Mouse (Mus musculus): ENCODE data around the gene Ggn. TPM values are rescaled to one million over a fixed set of nuclear protein-coding genes. Genes with fewer than 3 reads are reported as not detected.
"Not testable (repeated sequence)": the region's sequence is repeated elsewhere in the genome, so short reads cannot be mapped to it uniquely, and the experiment has no call there.

The Ggn gene
- polyA plus RNA-seq (2016; fragmentation: Nextera tagmentation; extraction: Ambion mirVana) = 1.2 and 1.3 TPM in 2 replicates

DNA sequence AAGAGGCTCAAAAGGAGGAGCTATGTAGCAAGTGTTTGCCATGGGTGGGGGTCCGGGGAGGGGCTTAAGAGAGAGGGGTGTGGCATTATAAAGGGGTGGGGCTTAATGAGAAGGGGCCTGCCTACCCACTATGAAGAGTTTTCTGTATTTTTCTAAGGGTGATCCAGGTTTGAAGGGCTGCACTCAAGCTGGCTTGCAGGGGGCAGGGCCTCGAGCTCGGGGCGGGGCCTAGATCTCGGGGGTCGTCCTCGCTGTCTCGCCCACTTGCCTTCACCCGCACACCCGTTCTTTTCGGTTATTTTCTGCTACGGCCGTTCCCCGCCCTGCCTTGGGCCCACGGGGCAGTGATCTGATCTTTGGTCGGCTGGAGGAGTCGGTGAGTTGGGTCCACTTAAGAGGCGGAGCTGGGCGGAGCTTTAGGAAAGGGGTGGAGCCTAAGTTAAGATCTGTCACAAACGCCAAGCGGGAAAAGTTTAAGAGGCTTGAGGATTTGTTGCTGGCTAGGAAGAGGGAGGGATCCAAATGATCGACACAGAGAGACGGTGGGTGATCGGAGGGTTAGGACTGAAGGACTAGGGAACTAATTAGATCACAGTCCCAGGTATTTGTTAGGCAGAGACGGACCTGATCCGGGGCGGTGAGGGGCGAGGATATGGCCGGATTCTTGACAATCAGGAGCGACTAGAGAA lies at the start of gene Ggn, which contains the start of gene Spred3:
Gene Ggn (plus strand): TSS at position 145 of the 689 bp plus-strand sequence.
Gene Spred3 (minus strand): TSS at position 346 of the 689 bp plus-strand sequence.
- peak within 1 kb of the TSS; percentile 82 for H3K4me3 ChIP-seq
- peak within 1 kb of the TSS; percentile 91 for H3K27ac ChIP-seq (replicated peaks)
- H3K4me1 ChIP-seq = peaks cover 64% of the 10 kb centered on the region
- H3K9me3 ChIP-seq (replicated peaks) = no peaks in the 10 kb centered on the region
- peaks cover 62% of the 10 kb centered on the region for H3K27me3 ChIP-seq (ENCODE audit: low read depth, poor library complexity, severe bottlenecking)
- DNase-seq (ENCODE audit: low spot score) = peak; percentile 73
- H3K36me3 ChIP-seq = peaks cover 38% of the 10 kb centered on the region
- 1% methylated on average over 30 of the region's 30 CpGs for WGBS

GRCm38 (mm10) chr7:29122821-29123220 lies 47.2 kb upstream of the Ggn start:
- peaks cover 27% of the 10 kb centered on the region for H3K4me1 ChIP-seq
- H3K9me3 ChIP-seq (replicated peaks) = no peaks in the 10 kb centered on the region
- DNase-seq (ENCODE audit: low spot score) = no peak
- H3K27ac ChIP-seq (replicated peaks) = no peak overlapping the region
- H3K36me3 ChIP-seq = no peaks in the 10 kb centered on the region
- no peak overlapping the region for H3K4me3 ChIP-seq
- 89% methylated on average over 9 of the region's 9 CpGs for WGBS
- peaks cover 30% of the 10 kb centered on the region for H3K27me3 ChIP-seq (ENCODE audit: low read depth, poor library complexity, severe bottlenecking)

DNA sequence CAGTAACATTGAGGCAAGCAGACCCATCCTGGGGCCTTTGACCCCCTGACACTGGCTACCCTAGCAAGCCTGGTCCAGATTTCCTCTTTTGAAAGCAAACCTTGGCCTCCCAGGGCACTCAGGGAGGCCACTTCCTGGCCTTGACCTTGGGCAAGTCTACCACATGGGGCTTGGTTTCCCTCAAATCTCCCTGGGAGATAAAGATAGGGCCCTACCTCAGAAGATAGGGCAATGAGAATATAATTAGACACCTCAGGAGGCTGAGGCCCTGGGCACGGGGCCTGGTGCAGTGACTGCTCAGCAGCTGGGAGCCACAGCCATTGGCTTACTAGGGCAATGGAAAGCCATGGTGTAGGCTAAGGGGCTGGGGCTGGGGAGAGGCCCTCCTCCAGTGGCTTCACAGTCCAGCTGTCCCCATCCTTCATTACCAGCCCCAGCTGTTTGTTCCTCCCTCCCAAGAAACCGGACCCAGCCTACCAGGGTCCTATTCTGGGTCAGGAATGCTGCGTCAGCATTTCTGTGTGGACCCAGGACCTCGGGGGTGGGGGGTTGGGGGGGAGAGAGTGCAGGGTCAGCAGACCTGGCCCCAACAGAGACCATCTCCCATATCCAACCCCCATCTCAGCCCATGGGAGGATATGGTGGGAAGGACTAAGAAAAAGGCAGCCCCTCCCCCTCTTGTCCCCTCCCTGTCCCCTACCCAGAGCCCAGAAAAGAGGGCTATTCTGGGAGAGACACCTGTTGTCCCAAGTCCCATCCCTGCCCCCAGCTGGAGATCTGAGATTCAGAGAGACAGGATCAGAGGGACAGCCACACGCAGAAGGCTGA lies 46.3 kb upstream of the Ggn start:
- no peaks in the 10 kb centered on the region for H3K9me3 ChIP-seq (replicated peaks)
- peaks cover 19% of the 10 kb centered on the region for H3K4me1 ChIP-seq
- no peak overlapping the region for H3K27ac ChIP-seq (replicated peaks)
- H3K36me3 ChIP-seq = no peaks in the 10 kb centered on the region
- H3K4me3 ChIP-seq = peak overlapping the region; percentile 60; the same call in 1 of the 2 replicates
- DNase-seq (ENCODE audit: low spot score) = no peak
- H3K27me3 ChIP-seq (ENCODE audit: low read depth, poor library complexity, severe bottlenecking) = peaks cover 28% of the 10 kb centered on the region
- WGBS = 52% methylated on average over 5 of the region's 5 CpGs

DNA sequence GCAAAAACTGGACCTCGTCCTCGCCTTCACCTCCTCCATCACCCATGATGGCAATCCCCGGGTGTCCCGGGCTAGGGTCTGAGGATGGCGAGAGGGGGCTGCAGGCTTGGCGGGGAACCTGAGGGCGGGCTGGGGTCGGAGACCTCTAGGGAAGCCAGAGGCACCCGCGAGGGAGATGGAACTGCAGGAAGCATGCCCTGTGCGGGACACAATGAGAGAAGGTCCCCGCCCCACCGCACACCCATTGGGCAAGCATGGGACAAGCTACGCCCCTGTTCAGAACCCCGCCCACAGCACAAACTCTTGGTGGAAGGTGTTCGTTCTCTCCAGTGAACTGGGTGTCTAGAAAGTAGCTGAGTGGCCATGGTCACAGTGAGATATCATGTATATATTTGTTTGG lies 45.0 kb upstream of the Ggn start, which contains the start of gene Ryr1:
Gene Ryr1 (minus strand): TSS at position 210 of the 400 bp plus-strand sequence.
- Histone ChIP-seq H3K4me1 (peaks cover 19% of the 10 kb centered on the region), H3K36me3 (no peaks in the 10 kb centered on the region), H3K4me3 (peak within 1 kb of the TSS; percentile 60), H3K27ac (replicated peaks) (peak within 1 kb of the TSS; percentile 70; the same call in 1 of the 2 replicates), H3K9me3 (replicated peaks) (no peaks in the 10 kb centered on the region), H3K27me3 (ENCODE audit: low read depth, poor library complexity, severe bottlenecking) (peaks cover 23% of the 10 kb centered on the region)
- peak; percentile 71 for DNase-seq (ENCODE audit: low spot score)
- WGBS = 0% methylated on average over 16 of the region's 16 CpGs

DNA sequence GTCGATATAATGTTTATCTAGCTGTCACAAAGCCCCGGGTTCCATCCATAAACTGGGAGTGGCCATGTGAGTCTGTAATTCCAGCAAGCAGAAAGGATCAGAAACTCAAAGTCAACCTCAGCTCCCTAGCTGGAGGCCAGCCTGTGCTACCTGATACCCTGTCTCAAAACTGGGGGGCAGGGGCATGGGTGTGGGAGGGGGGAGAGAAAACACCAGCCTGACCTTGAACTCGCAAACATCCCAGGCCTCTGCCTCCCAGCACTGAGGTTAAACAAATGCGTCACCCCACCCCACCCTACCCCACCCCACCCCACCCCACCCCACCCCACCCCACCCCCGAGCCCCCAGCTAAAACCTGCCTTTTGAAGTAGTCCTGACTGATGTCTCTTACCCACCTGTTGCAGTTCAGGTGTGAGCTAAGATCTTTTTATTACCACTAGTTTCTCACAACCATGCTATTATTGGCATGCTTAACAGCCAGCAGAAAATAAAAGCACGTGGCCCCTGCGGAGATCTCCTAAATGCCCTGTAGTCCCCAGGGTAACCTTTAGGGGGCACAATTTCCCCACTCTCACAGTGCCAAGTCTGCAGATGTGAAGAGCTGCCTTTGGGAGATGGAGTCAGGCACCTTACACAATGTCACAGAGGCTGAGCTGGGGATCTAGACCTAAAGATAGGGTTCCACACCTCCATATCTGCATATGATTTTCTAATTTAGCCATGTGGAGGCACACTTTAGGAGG lies 43.7 kb upstream of the Ggn start:
- H3K4me3 ChIP-seq = no peak overlapping the region
- H3K36me3 ChIP-seq = no peaks in the 10 kb centered on the region
- H3K27ac ChIP-seq (replicated peaks) = no peak overlapping the region
- H3K4me1 ChIP-seq = peaks cover 19% of the 10 kb centered on the region
- peak; percentile 56 for DNase-seq (ENCODE audit: low spot score)
- 35% methylated on average over 7 of the region's 7 CpGs for WGBS
- H3K27me3 ChIP-seq (ENCODE audit: low read depth, poor library complexity, severe bottlenecking) = peaks cover 23% of the 10 kb centered on the region
- no peaks in the 10 kb centered on the region for H3K9me3 ChIP-seq (replicated peaks)

DNA sequence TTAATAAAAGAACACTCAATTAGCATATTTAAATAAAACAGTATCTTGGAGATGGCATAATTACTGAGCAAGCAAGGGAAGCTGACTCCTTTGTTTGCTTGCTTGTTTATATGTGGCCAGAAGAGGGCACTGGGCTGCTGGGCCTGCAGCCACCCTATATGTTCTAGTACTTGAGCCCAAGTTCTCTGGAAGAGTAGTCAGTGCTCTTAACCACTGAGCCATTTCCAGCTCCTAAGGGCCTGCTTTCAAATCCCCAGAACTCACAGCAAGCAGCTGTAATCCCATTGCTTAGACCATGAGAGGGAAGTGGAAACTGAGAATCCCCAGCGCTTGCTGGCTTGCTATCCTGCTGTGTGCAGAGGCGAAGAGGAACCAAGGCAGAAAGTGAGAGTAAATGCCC lies 41.3 kb upstream of the Ggn start:
- H3K27me3 ChIP-seq (ENCODE audit: low read depth, poor library complexity, severe bottlenecking) = peaks cover 21% of the 10 kb centered on the region
- no peaks in the 10 kb centered on the region for H3K9me3 ChIP-seq (replicated peaks)
- no peaks in the 10 kb centered on the region for H3K36me3 ChIP-seq
- WGBS = 35% methylated on average over 2 of the region's 2 CpGs
- peaks cover 17% of the 10 kb centered on the region for H3K4me1 ChIP-seq
- no peak for DNase-seq (ENCODE audit: low spot score)
- H3K27ac ChIP-seq (replicated peaks) = no peak overlapping the region
- no peak overlapping the region for H3K4me3 ChIP-seq

DNA sequence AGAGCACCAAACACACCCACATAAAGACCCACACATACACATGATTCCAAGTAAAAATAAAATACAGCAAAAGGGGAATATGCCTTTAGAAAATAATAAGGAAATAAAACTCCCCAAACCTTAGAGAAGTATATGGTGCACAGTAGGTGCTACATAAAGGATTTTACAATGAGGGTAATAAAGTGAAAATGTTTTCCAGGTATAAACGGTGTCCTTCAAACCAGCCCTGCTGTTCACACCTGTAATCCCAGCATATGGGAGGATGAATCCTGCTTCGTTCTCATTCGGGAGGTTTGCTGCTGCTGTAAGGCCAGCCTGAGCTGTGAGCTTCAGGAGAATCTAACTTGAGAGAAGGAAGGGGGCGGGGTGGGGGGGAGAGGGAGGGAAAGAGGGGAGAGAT lies 35.8 kb upstream of the Ggn start:
- H3K36me3 ChIP-seq = no peaks in the 10 kb centered on the region
- no peak for DNase-seq (ENCODE audit: low spot score)
- whole genome bisulfite sequencing = 8% methylated on average over 4 of the region's 4 CpGs
- H3K4me1 ChIP-seq = peaks cover 14% of the 10 kb centered on the region
- H3K27ac ChIP-seq (replicated peaks) = no peak overlapping the region; the same call in 1 of the 2 replicates
- H3K9me3 ChIP-seq (replicated peaks) = no peaks in the 10 kb centered on the region
- H3K27me3 ChIP-seq (ENCODE audit: low read depth, poor library complexity, severe bottlenecking) = peaks cover 30% of the 10 kb centered on the region
- peak overlapping the region; percentile 51 for H3K4me3 ChIP-seq

DNA sequence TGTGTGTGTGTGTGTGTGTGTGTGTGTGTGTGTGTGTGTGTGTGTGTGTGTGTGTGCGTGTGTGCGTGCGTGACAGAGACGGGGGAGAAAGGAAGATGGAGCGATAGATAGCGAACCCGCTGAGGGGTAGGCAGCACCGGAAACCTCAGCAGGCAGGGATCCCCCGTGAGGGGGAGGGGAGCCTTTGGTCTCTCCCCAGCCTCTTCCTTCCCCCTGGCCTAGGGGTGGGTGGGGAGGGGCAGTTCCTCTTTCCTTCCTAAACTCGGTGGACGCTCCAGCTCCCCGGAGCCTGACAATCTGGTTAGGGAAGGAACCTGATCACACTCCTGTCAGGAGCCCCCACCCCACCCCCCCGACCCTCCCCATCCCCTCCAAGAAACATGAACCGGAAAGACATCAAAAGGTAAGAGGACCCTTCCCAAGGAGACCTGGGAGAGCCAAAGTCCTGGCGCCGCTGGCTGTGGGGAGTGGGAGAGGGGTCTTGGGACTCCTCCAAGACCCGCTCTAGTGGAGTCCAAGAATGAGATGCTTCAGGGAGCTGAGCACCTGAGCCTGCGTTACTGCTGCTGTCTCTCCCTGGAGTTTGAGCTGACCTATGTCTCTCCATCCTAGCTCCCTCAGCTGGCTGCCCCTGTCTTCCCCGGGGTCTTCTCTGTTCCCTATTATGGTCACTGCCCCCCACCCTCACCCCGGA lies 35.2 kb upstream of the Ggn start, which contains the start of gene Rasgrp4:
Gene Rasgrp4 (plus strand): TSS at position 159 of the 694 bp plus-strand sequence.
- Histone ChIP-seq H3K27ac (replicated peaks) (peak within 1 kb of the TSS; percentile 50; the same call in 1 of the 2 replicates), H3K36me3 (no peaks in the 10 kb centered on the region), H3K9me3 (replicated peaks) (no peaks in the 10 kb centered on the region), H3K4me1 (peaks cover 14% of the 10 kb centered on the region), H3K27me3 (ENCODE audit: low read depth, poor library complexity, severe bottlenecking) (peaks cover 30% of the 10 kb centered on the region), H3K4me3 (peak within 1 kb of the TSS; percentile 51)
- DNase-seq (ENCODE audit: low spot score) = peak; percentile 32
- 2% methylated on average over 12 of the region's 20 CpGs for WGBS

- no peak for DNase-seq (ENCODE audit: low spot score)
- H3K4me3 ChIP-seq = no peak overlapping the region
- H3K4me1 ChIP-seq = peaks cover 14% of the 10 kb centered on the region
- no peaks in the 10 kb centered on the region for H3K36me3 ChIP-seq
- H3K27ac ChIP-seq (replicated peaks) = no peak overlapping the region
- 47% methylated on average over 16 of the region's 16 CpGs for WGBS
- H3K9me3 ChIP-seq (replicated peaks) = no peaks in the 10 kb centered on the region
- H3K27me3 ChIP-seq (ENCODE audit: low read depth, poor library complexity, severe bottlenecking) = peaks cover 30% of the 10 kb centered on the region
Observed at GRCm38 (mm10) chr7:29137429-29137828, 32.6 kb upstream of the Ggn start.

GRCm38 (mm10) chr7:29139237-29139636 lies 30.8 kb upstream of the Ggn start:
- 87% methylated on average over 3 of the region's 4 CpGs for WGBS
- not testable (repeated sequence) for H3K27ac ChIP-seq (replicated peaks); DNase-seq (ENCODE audit: low spot score); H3K4me3 ChIP-seq; H3K36me3 ChIP-seq; H3K9me3 ChIP-seq (replicated peaks)
- Histone ChIP-seq H3K4me1 (peaks cover 13% of the 10 kb centered on the region), H3K27me3 (ENCODE audit: low read depth, poor library complexity, severe bottlenecking) (peaks cover 23% of the 10 kb centered on the region)

DNA sequence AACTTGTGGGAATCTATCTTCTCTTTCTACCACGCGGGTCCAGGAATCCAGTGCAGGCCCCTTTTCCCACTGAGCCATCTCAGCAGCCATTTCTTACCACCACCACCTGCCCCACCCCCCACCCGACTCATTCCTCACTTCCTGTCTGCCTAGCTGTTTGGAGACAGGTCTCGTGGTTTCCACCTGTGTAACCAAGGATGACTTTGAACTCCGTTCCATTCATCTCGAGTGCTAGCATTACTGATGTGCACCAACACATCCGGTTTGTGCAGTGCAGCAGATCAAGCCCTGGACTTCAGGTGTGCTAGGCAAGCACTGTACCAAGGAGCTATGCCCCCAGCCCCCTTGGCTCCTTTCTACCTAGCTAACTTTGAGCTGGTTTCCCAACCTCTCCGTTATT lies 28.6 kb upstream of the Ggn start:
- 85% methylated on average over 8 of the region's 8 CpGs for WGBS

GRCm38 (mm10) chr7:29144006-29144405 lies 26.0 kb upstream of the Ggn start:
- Histone ChIP-seq H3K27me3 (ENCODE audit: low read depth, poor library complexity, severe bottlenecking) (no peaks in the 10 kb centered on the region), H3K4me1 (peaks cover 6% of the 10 kb centered on the region; the same call in 1 of the 2 replicates), H3K9me3 (replicated peaks) (no peaks in the 10 kb centered on the region), H3K27ac (replicated peaks) (no peak overlapping the region), H3K4me3 (no peak overlapping the region), H3K36me3 (no peaks in the 10 kb centered on the region)
- DNase-seq (ENCODE audit: low spot score) = no peak
- WGBS = 89% methylated on average over 4 of the region's 4 CpGs

More for the DNA sequence above, 28.6 kb upstream of the Ggn start:
- no peak for DNase-seq (ENCODE audit: low spot score)
- Histone ChIP-seq H3K4me1 (no peaks in the 10 kb centered on the region), H3K27ac (replicated peaks) (no peak overlapping the region), H3K36me3 (no peaks in the 10 kb centered on the region), H3K27me3 (ENCODE audit: low read depth, poor library complexity, severe bottlenecking) (peaks cover 3% of the 10 kb centered on the region), H3K4me3 (no peak overlapping the region), H3K9me3 (replicated peaks) (no peaks in the 10 kb centered on the region)
